ENCODE assay signal across 8 mouse cellular contexts in the genomic region with DNA sequence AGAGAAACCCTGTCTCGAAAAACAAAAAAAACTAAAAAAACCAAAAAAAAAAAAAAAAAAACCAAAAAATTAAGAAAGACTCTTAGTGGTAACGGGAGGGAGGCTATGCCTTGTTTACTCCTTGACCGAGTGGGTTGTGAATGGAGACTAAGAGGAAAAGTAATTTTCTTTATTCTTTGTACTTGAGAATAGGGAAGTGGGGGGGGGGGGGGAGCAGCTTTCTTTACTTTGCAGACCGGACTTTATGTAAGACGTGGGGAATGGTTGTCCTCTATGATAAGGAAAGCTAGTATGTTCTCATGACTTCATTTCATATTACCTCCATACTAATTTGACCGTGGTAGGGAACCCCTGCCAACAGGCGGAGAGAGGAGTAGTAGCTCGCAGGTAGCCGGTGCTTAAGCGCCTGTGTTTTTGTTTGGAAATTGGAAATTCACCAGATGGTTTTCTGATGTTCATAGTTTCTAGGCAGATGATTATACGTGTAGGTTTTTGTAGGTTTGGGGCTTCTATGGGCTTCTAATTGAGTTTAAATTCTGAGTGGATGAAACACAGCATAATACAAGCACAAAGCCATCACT. TPM values are rescaled to one million over a fixed set of nuclear protein-coding genes. Genes with fewer than 3 reads are reported as not detected.
DNase-seq lines count a peak whose midpoint lies in the region; ATAC-seq and TF ChIP-seq lines count a peak whose summit lies in the region.

No protein-coding gene starts in this region.

- 19% methylated on average over 11 of the region's 11 CpGs for WGBS in lung, postnatal 0 days
- 69% methylated on average over 11 of the region's 11 CpGs for WGBS in forebrain, embryonic 10.5 days
- 14% methylated on average over 11 of the region's 11 CpGs for WGBS in liver, adult 2 months
- WGBS in stomach, embryonic 15.5 days = 30% methylated on average over 11 of the region's 11 CpGs

- no peaks in the 10 kb centered on the region for H3K27me3 ChIP-seq in lung, postnatal 0 days (replicated peaks; ENCODE audit: insufficient read depth, low read length)
- no peaks in the 10 kb centered on the region for H3K27me3 ChIP-seq in forebrain, embryonic 10.5 days (ENCODE audit: poor library complexity, severe bottlenecking)
- H3K27me3 ChIP-seq in liver, adult 2 months (ENCODE audit: control insufficient read depth, insufficient read depth, low read length) = no peaks in the 10 kb centered on the region
- no peaks in the 10 kb centered on the region for H3K27me3 ChIP-seq in stomach, embryonic 15.5 days (replicated peaks)

- TF ChIP-seq CTCF in lung, postnatal 0 days (IDR thresholded peaks at IDR 0.05) = no peak
- no peak for TF ChIP-seq CTCF in liver, adult 2 months (IDR thresholded peaks at IDR 0.05; ENCODE audit: low read depth, low read length)

- ATAC-seq in lung, postnatal 0 days = no peak
- ATAC-seq in stomach, embryonic 15.5 days (ENCODE audit: insufficient read depth, low FRiP score, low read depth) = no peak

- peak; percentile 52 for DNase-seq in lung, postnatal 0 days (ENCODE audit: low spot score)
- DNase-seq in lung, postnatal 25 days (ENCODE audit: low spot score) = no peak
- no peak for DNase-seq in forebrain, embryonic 10.5 days (ENCODE audit: extremely low spot score, low spot score)
- DNase-seq in liver, adult 2 months (ENCODE audit: extremely low read depth, low read depth, low spot score) = peak; percentile 37
- DNase-seq in gastrocnemius, postnatal 4 days (ENCODE audit: low spot score in 2 of 2) = no peak
- DNase-seq in B cell, adult 2 months = no peak
- DNase-seq in lung, postnatal 36 days = no peak

- peaks cover 7% of the 10 kb centered on the region for H3K4me1 ChIP-seq in lung, postnatal 0 days (ENCODE audit: insufficient read depth, low read depth, low read length)
- peaks cover 29% of the 10 kb centered on the region for H3K4me1 ChIP-seq in forebrain, embryonic 10.5 days
- peaks cover 17% of the 10 kb centered on the region for H3K4me1 ChIP-seq in liver, adult 2 months (ENCODE audit: control insufficient read depth, insufficient read depth, low read length)
- H3K4me1 ChIP-seq in stomach, embryonic 15.5 days = peaks cover 15% of the 10 kb centered on the region

- H3K9me3 ChIP-seq in lung, postnatal 0 days (ENCODE audit: low read length) = no peaks in the 10 kb centered on the region
- H3K9me3 ChIP-seq in forebrain, embryonic 10.5 days = peaks cover 14% of the 10 kb centered on the region
- H3K9me3 ChIP-seq in stomach, embryonic 15.5 days = no peaks in the 10 kb centered on the region

- H3K27ac ChIP-seq in lung, postnatal 0 days (ENCODE audit: low read length) = peak overlapping the region; percentile 20; the same call in 1 of the 2 replicates
- H3K27ac ChIP-seq in forebrain, embryonic 10.5 days = peak overlapping the region; percentile 100
- no peak overlapping the region for H3K27ac ChIP-seq in liver, adult 2 months (replicated peaks; ENCODE audit: insufficient read depth, low read depth, low read length)
- 0 out of 2 replicates have a peak overlapping the region, but pooled peaks have one; percentile 7 for H3K27ac ChIP-seq in stomach, embryonic 15.5 days

- H3K79me2 ChIP-seq in liver, adult 2 months (ENCODE audit: control insufficient read depth, insufficient read depth, low read length) = peaks cover 31% of the 10 kb centered on the region

- TF ChIP-seq POLR2A in liver, adult 2 months (IDR thresholded peaks at IDR 0.05; ENCODE audit: extremely low read depth, insufficient read depth, low read length) = no peak

- H3K36me3 ChIP-seq in lung, postnatal 0 days (ENCODE audit: insufficient read depth, low read length) = no peaks in the 10 kb centered on the region
- H3K36me3 ChIP-seq in forebrain, embryonic 10.5 days (replicated peaks) = 0 out of 2 replicates have a peak, but pooled peaks cover 5% of the 10 kb centered on the region
- no peaks in the 10 kb centered on the region for H3K36me3 ChIP-seq in liver, adult 2 months (ENCODE audit: control insufficient read depth, insufficient read depth, low read length)
- H3K36me3 ChIP-seq in stomach, embryonic 15.5 days = no peaks in the 10 kb centered on the region

- no peak for TF ChIP-seq EP300 in lung, postnatal 0 days (IDR thresholded peaks at IDR 0.05)

- H3K4me3 ChIP-seq in lung, postnatal 0 days (ENCODE audit: low read depth, low read length) = peak overlapping the region; percentile 98
- H3K4me3 ChIP-seq in forebrain, embryonic 10.5 days = peak overlapping the region; percentile 96
- no peak overlapping the region for H3K4me3 ChIP-seq in liver, adult 2 months (ENCODE audit: insufficient read depth, low read depth, low read length)
- H3K4me3 ChIP-seq in stomach, embryonic 15.5 days (replicated peaks) = peak overlapping the region; percentile 94

- peak overlapping the region; percentile 100; the same call in 1 of the 2 replicates for H3K9ac ChIP-seq in lung, postnatal 0 days (replicated peaks; ENCODE audit: low read depth)
- H3K9ac ChIP-seq in liver, adult 2 months (ENCODE audit: low read depth, low read length) = no peak overlapping the region
- peak overlapping the region; percentile 19; the same call in 1 of the 2 replicates for H3K9ac ChIP-seq in stomach, embryonic 15.5 days

- peak overlapping the region; percentile 61 for H3K4me2 ChIP-seq in lung, postnatal 0 days (replicated peaks; ENCODE audit: low read depth, low read length)
- peak overlapping the region; percentile 74 for H3K4me2 ChIP-seq in stomach, embryonic 15.5 days

RNA-seq across cellular contexts. Expression of gene Senp6, which starts 2.1 kb away (rescaled TPM):
- 48.4 and 50.2 TPM in 2 replicates for polyA plus RNA-seq in lung, postnatal 0 days (2015; fragmentation: Nextera tagmentation; extraction: Ambion mirVana)
- 40.8 and 48.4 TPM in 2 replicates for polyA plus RNA-seq in forebrain, embryonic 10.5 days (2016; fragmentation: Nextera tagmentation; extraction: Ambion mirVana)
- 44.0 and 44.8 TPM in 2 replicates for total RNA-seq in liver, adult 2 months (2014; rRNA removed)
- 6.7 and 7.8 TPM in 2 replicates for polyA plus RNA-seq in liver, adult 2 months (2012; rRNA removed)
- polyA plus RNA-seq in stomach, embryonic 15.5 days (2015; fragmentation: Nextera tagmentation; extraction: Ambion mirVana) = 50.8 and 52.1 TPM in 2 replicates
- 100 to 1,000 TPM in 1 of 2 experiments, 10 to 100 TPM in 1; 92.6 to 103 TPM for total RNA-seq in gastrocnemius, postnatal 4 days (2021)

RNA-seq across cellular contexts. Expression of gene Filip1, which starts 56.2 kb away (rescaled TPM):
- polyA plus RNA-seq in lung, postnatal 0 days (2015; fragmentation: Nextera tagmentation; extraction: Ambion mirVana) = 10.1 and 12.2 TPM in 2 replicates
- polyA plus RNA-seq in forebrain, embryonic 10.5 days (2016; fragmentation: Nextera tagmentation; extraction: Ambion mirVana) = 11.9 and 16.3 TPM in 2 replicates
- total RNA-seq in liver, adult 2 months (2014; rRNA removed) = 0.47 and 1.2 TPM in 2 replicates
- polyA plus RNA-seq in liver, adult 2 months (2012; rRNA removed) = 0.10 and 0.15 TPM in 2 replicates
- 10.6 and 11.9 TPM in 2 replicates for polyA plus RNA-seq in stomach, embryonic 15.5 days (2015; fragmentation: Nextera tagmentation; extraction: Ambion mirVana)
- 10 to 100 TPM; 75.3 to 94.0 TPM for total RNA-seq in gastrocnemius, postnatal 4 days (2021)

Comparison
In these comparisons a context has a peak if more than half of its experiments do, and no peak if none do; other contexts are left out.
1. DNase-seq: peak in lung, postnatal 0 days (single experiment) and liver, adult 2 months (single experiment); none in lung, postnatal 25 days (single experiment), forebrain, embryonic 10.5 days (single experiment), gastrocnemius, postnatal 4 days (0 of 2), B cell, adult 2 months (0 of 2) and lung, postnatal 36 days (single experiment).